Mouse (Mus musculus): ENCODE data around the gene Arrb2. TPM values are rescaled to one million over a fixed set of nuclear protein-coding genes. Genes with fewer than 3 reads are reported as not detected.

Gene Arrb2
- polyA plus RNA-seq, 1 experiment from 2014 or later = 24.6 TPM

DNA sequence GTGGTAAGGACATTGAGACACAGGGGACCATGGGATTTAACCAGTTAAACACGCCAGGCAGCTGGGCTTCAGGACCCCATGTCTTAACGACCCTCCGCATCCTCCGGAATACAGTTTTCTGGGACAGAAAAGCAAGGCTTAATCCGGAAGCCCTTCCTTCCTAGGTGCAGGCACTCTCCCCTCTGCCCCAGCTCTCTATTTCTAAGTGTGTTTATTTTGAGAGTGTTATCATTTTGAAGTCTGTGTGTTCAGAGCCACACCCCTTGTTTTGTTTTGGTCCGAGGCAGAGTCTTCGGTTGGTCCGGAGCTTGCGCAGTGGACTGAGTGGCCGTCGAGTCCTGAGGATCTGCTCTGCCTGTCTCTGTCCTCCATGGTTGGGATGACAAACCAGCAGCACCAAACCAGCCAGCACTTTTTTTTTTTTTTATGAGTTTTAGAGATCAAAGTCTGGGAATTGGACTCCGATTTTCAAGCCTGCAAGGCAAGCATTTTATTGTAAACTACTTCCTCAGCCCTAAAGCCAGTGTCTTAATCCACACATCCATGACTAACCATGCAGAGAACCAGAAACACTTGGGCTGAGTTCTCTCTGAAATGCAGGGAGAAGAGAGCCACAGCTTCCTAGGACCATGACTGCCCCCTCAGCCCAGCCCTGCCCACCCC is 42.6 kb downstream of the Arrb2 start:
- DNase-seq (ENCODE audit: low spot score) = no peak
- H3K27me3 ChIP-seq (ENCODE audit: low read depth, poor library complexity, severe bottlenecking) = no peaks in the 10 kb centered on the region
- no peaks in the 10 kb centered on the region for H3K4me1 ChIP-seq
- 82% methylated on average over 12 of the region's 12 CpGs for WGBS
- no peaks in the 10 kb centered on the region for H3K9me3 ChIP-seq (replicated peaks)
- no peaks in the 10 kb centered on the region for H3K36me3 ChIP-seq
- no peak overlapping the region for H3K27ac ChIP-seq
- H3K4me3 ChIP-seq = no peak overlapping the region

DNA sequence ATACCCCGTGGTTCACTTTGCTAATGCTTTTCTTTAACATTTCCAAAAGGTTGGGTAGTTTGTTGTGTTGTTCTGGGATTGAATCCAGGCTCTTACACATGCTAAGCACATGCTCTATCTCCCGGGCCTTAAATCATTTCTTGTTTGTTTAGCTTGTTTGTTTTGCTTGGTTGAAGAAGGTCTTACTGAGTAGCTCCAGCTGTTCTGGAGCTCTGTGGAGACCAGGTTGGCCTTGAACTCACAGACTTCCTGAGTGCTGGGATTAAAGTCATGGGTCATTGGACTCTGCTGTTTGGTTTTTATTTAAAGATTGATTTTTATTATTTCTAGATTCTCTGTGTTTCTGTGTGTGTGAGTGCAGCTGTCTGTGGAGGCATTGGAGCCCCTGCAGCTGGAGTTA is 53.1 kb downstream of the Arrb2 start:
- 71% methylated on average over 2 of the region's 2 CpGs for WGBS

DNA sequence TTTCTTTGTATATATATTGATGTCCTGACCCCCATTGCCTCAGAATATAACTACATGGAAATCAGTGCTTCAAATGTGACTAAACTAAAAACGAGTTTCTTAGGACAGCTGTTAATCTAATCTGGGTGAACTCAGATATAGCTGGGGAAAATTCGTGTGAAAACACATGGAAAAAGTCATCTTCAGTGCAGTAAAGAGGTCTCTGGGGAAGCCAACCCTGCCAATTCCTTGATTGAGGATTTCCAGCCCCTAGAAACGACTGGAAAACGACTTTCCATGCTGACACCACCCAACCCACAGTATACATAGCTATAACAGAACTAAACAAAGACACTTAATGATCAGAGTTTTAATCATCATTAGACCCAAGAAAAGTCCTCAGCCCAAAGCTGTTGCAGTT is 55.4 kb downstream of the Arrb2 start:
- WGBS = 54% methylated on average over 4 of the region's 4 CpGs
- Histone ChIP-seq H3K36me3 (no peaks in the 10 kb centered on the region), H3K4me1 (no peaks in the 10 kb centered on the region), H3K27me3 (ENCODE audit: low read depth, poor library complexity, severe bottlenecking) (no peaks in the 10 kb centered on the region), H3K4me3 (no peak overlapping the region), H3K27ac (no peak overlapping the region), H3K9me3 (replicated peaks) (no peaks in the 10 kb centered on the region)
- no peak for DNase-seq (ENCODE audit: low spot score)

More for the DNA sequence above, 53.1 kb downstream of the Arrb2 start:
- no peaks in the 10 kb centered on the region for H3K27me3 ChIP-seq (ENCODE audit: low read depth, poor library complexity, severe bottlenecking)
- no peak overlapping the region for H3K4me3 ChIP-seq
- no peaks in the 10 kb centered on the region for H3K4me1 ChIP-seq
- no peaks in the 10 kb centered on the region for H3K9me3 ChIP-seq (replicated peaks)
- H3K36me3 ChIP-seq = no peaks in the 10 kb centered on the region
- H3K27ac ChIP-seq = no peak overlapping the region
- DNase-seq (ENCODE audit: low spot score) = no peak

DNA sequence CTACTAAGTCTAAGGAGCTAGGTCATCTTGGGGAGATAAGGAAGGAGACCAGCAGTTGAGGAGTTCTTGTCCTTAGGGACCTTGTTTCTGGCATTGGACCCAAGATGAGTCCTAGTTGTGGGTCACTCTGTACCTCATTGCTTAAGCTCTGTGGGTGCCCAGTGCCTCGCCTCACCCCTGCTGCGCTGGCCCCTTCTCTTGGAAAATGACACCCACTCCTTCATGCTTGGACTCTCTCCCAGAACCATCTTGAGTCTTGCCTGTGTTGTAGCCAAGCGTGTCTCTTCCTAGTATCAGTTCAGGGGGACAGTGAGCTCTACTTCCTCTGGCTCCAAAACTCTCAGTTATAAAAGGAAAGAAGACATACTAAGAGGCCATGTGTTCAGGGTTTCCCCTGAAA is 56.7 kb downstream of the Arrb2 start:
- Histone ChIP-seq H3K27me3 (ENCODE audit: low read depth, poor library complexity, severe bottlenecking) (no peaks in the 10 kb centered on the region), H3K27ac (no peak overlapping the region), H3K9me3 (replicated peaks) (no peaks in the 10 kb centered on the region), H3K36me3 (no peaks in the 10 kb centered on the region), H3K4me1 (no peaks in the 10 kb centered on the region), H3K4me3 (no peak overlapping the region)
- no peak for DNase-seq (ENCODE audit: low spot score)
- WGBS = 88% methylated on average over 3 of the region's 3 CpGs

DNA sequence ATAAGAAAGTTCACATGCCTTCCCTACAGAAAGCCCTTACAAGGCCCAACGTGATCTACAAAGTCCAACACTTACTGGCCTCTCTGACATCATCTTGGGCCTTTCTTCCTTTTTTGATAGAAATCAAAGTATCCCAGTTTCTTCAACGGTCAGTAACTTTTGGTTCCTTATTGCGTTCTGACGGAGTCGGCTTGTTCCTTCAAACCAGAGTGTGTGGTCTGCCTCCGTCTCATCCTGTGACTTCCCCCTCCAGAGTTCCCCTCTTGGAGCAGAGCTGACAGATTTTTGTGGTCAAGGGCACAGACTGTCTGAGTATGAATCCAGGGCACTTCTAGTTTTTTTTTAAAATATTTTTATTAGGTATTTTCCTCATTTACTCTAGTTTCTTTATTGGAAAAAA is 57.2 kb downstream of the Arrb2 start:
- Histone ChIP-seq H3K27me3 (ENCODE audit: low read depth, poor library complexity, severe bottlenecking) (no peaks in the 10 kb centered on the region), H3K27ac (no peak overlapping the region)
- 90% methylated on average over 6 of the region's 6 CpGs for whole genome bisulfite sequencing

More for the DNA sequence above, 57.2 kb downstream of the Arrb2 start:
- DNase-seq (ENCODE audit: low spot score) = no peak
- Histone ChIP-seq H3K36me3 (no peaks in the 10 kb centered on the region), H3K4me3 (no peak overlapping the region), H3K4me1 (no peaks in the 10 kb centered on the region), H3K9me3 (replicated peaks) (no peaks in the 10 kb centered on the region)

Small RNA genes lying within 50 kb of the gene (microRNA-seq; reads per million reads assigned to microRNA genes)
- gene Mir7115 = not detected

Other genes with a start within 250 kb of the Arrb2 start
- gene Slc16a11, start 219.9 kb upstream of the Arrb2 start, polyA plus RNA-seq (2016; fragmentation: Nextera tagmentation; extraction: Ambion mirVana) = 0.84 and 1.6 TPM in 2 replicates
- 11.6 and 16.3 TPM in 2 replicates for gene Slc16a13, start 211.6 kb upstream of the Arrb2 start, polyA plus RNA-seq (2016; fragmentation: Nextera tagmentation; extraction: Ambion mirVana)
- gene Bcl6b, start 202.8 kb upstream of the Arrb2 start, polyA plus RNA-seq (2016; fragmentation: Nextera tagmentation; extraction: Ambion mirVana) = 5.6 and 7.5 TPM in 2 replicates
- 220 and 235 TPM in 2 replicates for gene 0610010K14Rik, start 194.7 kb upstream of the Arrb2 start, polyA plus RNA-seq (2016; fragmentation: Nextera tagmentation; extraction: Ambion mirVana)
- 9.7 TPM in 2 replicates for gene Gm21988, start 192.8 kb upstream of the Arrb2 start, polyA plus RNA-seq (2016; fragmentation: Nextera tagmentation; extraction: Ambion mirVana)
- 84.7 and 93.5 TPM in 2 replicates for gene Rnasek, start 192.8 kb upstream of the Arrb2 start, polyA plus RNA-seq (2016; fragmentation: Nextera tagmentation; extraction: Ambion mirVana)
- gene Alox12, start 177.3 kb upstream of the Arrb2 start, polyA plus RNA-seq (2016; fragmentation: Nextera tagmentation; extraction: Ambion mirVana) = 2.0 and 2.9 TPM in 2 replicates
- 0.06 TPM in 1 of 2 replicates, not detected in the other for gene Alox12e, start 110.0 kb upstream of the Arrb2 start, polyA plus RNA-seq (2016; fragmentation: Nextera tagmentation; extraction: Ambion mirVana)
- not detected in 2 replicates for gene Alox15, start 80.6 kb upstream of the Arrb2 start, polyA plus RNA-seq (2016; fragmentation: Nextera tagmentation; extraction: Ambion mirVana)
- 63.0 and 65.1 TPM in 2 replicates for gene Pelp1, start 22.6 kb upstream of the Arrb2 start, polyA plus RNA-seq (2016; fragmentation: Nextera tagmentation; extraction: Ambion mirVana)
- 48.4 and 51.5 TPM in 2 replicates for gene Med11, start 19.3 kb downstream of the Arrb2 start, polyA plus RNA-seq (2016; fragmentation: Nextera tagmentation; extraction: Ambion mirVana)
- 0.09 TPM in 1 of 2 replicates, not detected in the other for gene Zmynd15, start 26.8 kb downstream of the Arrb2 start, polyA plus RNA-seq (2016; fragmentation: Nextera tagmentation; extraction: Ambion mirVana)
- 0.49 TPM in 2 replicates for gene Cxcl16, start 27.3 kb downstream of the Arrb2 start, polyA plus RNA-seq (2016; fragmentation: Nextera tagmentation; extraction: Ambion mirVana)
- 0.98 and 1.2 TPM in 2 replicates for gene Tm4sf5, start 72.6 kb downstream of the Arrb2 start, polyA plus RNA-seq (2016; fragmentation: Nextera tagmentation; extraction: Ambion mirVana)
- gene Vmo1, start 82.0 kb downstream of the Arrb2 start, polyA plus RNA-seq (2016; fragmentation: Nextera tagmentation; extraction: Ambion mirVana) = 0.30 TPM in 1 of 2 replicates, not detected in the other
- gene Gltpd2, start 86.6 kb downstream of the Arrb2 start, polyA plus RNA-seq (2016; fragmentation: Nextera tagmentation; extraction: Ambion mirVana) = 0.16 and 0.19 TPM in 2 replicates
- gene Psmb6, start 92.7 kb downstream of the Arrb2 start, polyA plus RNA-seq (2016; fragmentation: Nextera tagmentation; extraction: Ambion mirVana) = 1,140 and 1,215 TPM in 2 replicates
- not detected in 2 replicates for gene Gm40193, start 100.3 kb downstream of the Arrb2 start, polyA plus RNA-seq (2016; fragmentation: Nextera tagmentation; extraction: Ambion mirVana)
- gene Pld2, start 107.4 kb downstream of the Arrb2 start, polyA plus RNA-seq (2016; fragmentation: Nextera tagmentation; extraction: Ambion mirVana) = 1.4 and 2.0 TPM in 2 replicates
- gene Mink1, start 130.2 kb downstream of the Arrb2 start, polyA plus RNA-seq (2016; fragmentation: Nextera tagmentation; extraction: Ambion mirVana) = 15.1 and 17.2 TPM in 2 replicates
- gene 4930544D05Rik, start 183.2 kb downstream of the Arrb2 start, polyA plus RNA-seq (2016; fragmentation: Nextera tagmentation; extraction: Ambion mirVana) = not detected in 2 replicates
- gene Chrne, start 186.6 kb downstream of the Arrb2 start, polyA plus RNA-seq (2016; fragmentation: Nextera tagmentation; extraction: Ambion mirVana) = not detected in 2 replicates
- gene Gp1ba, start 206.5 kb downstream of the Arrb2 start, polyA plus RNA-seq (2016; fragmentation: Nextera tagmentation; extraction: Ambion mirVana) = 0.18 and 0.75 TPM in 2 replicates
- gene Rnf167, start 214.6 kb downstream of the Arrb2 start, polyA plus RNA-seq (2016; fragmentation: Nextera tagmentation; extraction: Ambion mirVana) = 85.0 and 104 TPM in 2 replicates
- 136 and 160 TPM in 2 replicates for gene Slc25a11, start 214.8 kb downstream of the Arrb2 start, polyA plus RNA-seq (2016; fragmentation: Nextera tagmentation; extraction: Ambion mirVana)
- gene Pfn1, start 222.0 kb downstream of the Arrb2 start, polyA plus RNA-seq (2016; fragmentation: Nextera tagmentation; extraction: Ambion mirVana) = 2,132 and 2,568 TPM in 2 replicates
- 67.8 and 75.6 TPM in 2 replicates for gene Eno3, start 224.6 kb downstream of the Arrb2 start, polyA plus RNA-seq (2016; fragmentation: Nextera tagmentation; extraction: Ambion mirVana)
- gene Spag7, start 236.8 kb downstream of the Arrb2 start, polyA plus RNA-seq (2016; fragmentation: Nextera tagmentation; extraction: Ambion mirVana) = 182 and 196 TPM in 2 replicates